Mouse (Mus musculus): ENCODE data around the gene Gm20388. TPM values are rescaled to one million over a fixed set of nuclear protein-coding genes. Genes with fewer than 3 reads are reported as not detected.
A peak's percentile ranks its signal among the peaks of the same experiment; 100 is the strongest.

The Gm20388 gene
- polyA plus RNA-seq, 1 experiment from 2014 or later, result not detected

DNA sequence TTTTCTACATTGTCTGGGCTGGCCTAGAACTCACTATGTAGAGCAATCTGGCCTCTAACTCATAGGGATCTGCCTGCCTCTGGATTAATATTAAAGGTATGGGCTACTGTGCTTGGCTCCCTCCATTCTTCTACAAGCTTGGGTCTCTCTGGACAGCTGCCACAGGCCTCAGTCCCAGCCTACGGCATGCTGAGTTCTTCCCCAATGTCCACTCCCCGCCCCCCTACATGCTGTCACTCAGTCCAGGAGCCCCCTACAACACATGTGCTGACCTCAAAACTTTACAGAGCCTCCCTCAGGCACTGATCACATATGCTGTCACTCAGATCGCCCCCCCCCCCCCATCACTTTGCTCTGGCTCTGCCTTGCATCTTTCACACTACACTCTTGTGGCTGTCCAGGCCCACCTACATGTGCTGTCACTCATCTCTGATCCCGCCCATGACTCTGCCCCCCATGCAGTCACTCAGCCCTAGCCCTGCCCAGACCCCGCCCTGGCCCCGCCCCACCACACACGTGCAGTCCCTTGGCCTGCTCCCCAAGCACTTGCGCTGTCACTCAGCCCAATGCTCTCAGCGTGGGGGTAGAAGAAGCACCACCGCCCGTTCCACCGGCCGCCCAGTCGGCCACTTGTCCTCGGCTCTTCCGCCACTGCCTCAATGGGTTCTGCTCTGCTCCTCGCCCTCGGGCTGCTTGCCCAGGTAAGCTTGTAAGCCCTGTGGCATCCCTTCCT is 2937.4 kb downstream of the Gm20388 start, which contains the start of gene Cdh15:
Cdh15 (plus strand) TSS at position 138 of the 733 bp plus-strand sequence.
- H3K27me3 ChIP-seq (replicated peaks; ENCODE audit: control insufficient read depth, insufficient read depth, low read length), result no peaks in the 10 kb centered on the region
- 0 out of 2 replicates have a peak, but pooled peaks have one; percentile 53 for ATAC-seq
- 0 out of 2 replicates have a peak within 1 kb of the TSS, but pooled peaks have one; percentile 9 for H3K4me2 ChIP-seq (replicated peaks; ENCODE audit: low read depth)
- TF ChIP-seq CTCF (IDR thresholded peaks at IDR 0.05; ENCODE audit: low read depth), result no peak
- no peaks in the 10 kb centered on the region for H3K36me3 ChIP-seq (ENCODE audit: control insufficient read depth, insufficient read depth)
- H3K4me1 ChIP-seq (replicated peaks; ENCODE audit: control insufficient read depth, insufficient read depth, low read length), result no peaks in the 10 kb centered on the region
- no peak within 1 kb of the TSS for H3K27ac ChIP-seq (ENCODE audit: low read depth, low read length)
- H3K9ac ChIP-seq (ENCODE audit: low read depth, low read length), result no peak within 1 kb of the TSS
- no peaks in the 10 kb centered on the region for H3K9me3 ChIP-seq (ENCODE audit: control insufficient read depth)
- 18% methylated on average over 18 of the region's 18 CpGs for WGBS
- no peak within 1 kb of the TSS for H3K4me3 ChIP-seq (ENCODE audit: low read depth, low read length)

GRCm38 (mm10) chr8:122849152-122849910 is 2938.7 kb downstream of the Gm20388 start:
- Histone ChIP-seq H3K4me2 (replicated peaks; ENCODE audit: low read depth) (no peak overlapping the region), H3K9ac (ENCODE audit: low read depth, low read length) (no peak overlapping the region), H3K9me3 (ENCODE audit: control insufficient read depth) (no peaks in the 10 kb centered on the region), H3K27ac (ENCODE audit: low read depth, low read length) (no peak overlapping the region), H3K4me3 (ENCODE audit: low read depth, low read length) (no peak overlapping the region), H3K4me1 (replicated peaks; ENCODE audit: control insufficient read depth, insufficient read depth, low read length) (no peaks in the 10 kb centered on the region), H3K36me3 (ENCODE audit: control insufficient read depth, insufficient read depth) (no peaks in the 10 kb centered on the region), H3K27me3 (replicated peaks; ENCODE audit: control insufficient read depth, insufficient read depth, low read length) (no peaks in the 10 kb centered on the region)
- no peak for ATAC-seq
- 68% methylated on average over 11 of the region's 11 CpGs for WGBS
- no peak for TF ChIP-seq CTCF (IDR thresholded peaks at IDR 0.05; ENCODE audit: low read depth)

- no peak overlapping the region for H3K4me3 ChIP-seq (ENCODE audit: low read depth, low read length)
- no peak overlapping the region for H3K9ac ChIP-seq (ENCODE audit: low read depth, low read length)
- H3K9me3 ChIP-seq (ENCODE audit: control insufficient read depth), result no peaks in the 10 kb centered on the region
- H3K27me3 ChIP-seq (replicated peaks; ENCODE audit: control insufficient read depth, insufficient read depth, low read length), result no peaks in the 10 kb centered on the region
- H3K4me2 ChIP-seq (replicated peaks; ENCODE audit: low read depth), result no peak overlapping the region
- WGBS, result 70% methylated on average over 3 of the region's 3 CpGs
- H3K4me1 ChIP-seq (replicated peaks; ENCODE audit: control insufficient read depth, insufficient read depth, low read length), result no peaks in the 10 kb centered on the region
- H3K36me3 ChIP-seq (ENCODE audit: control insufficient read depth, insufficient read depth), result no peaks in the 10 kb centered on the region
- no peak for TF ChIP-seq CTCF (IDR thresholded peaks at IDR 0.05; ENCODE audit: low read depth)
- ATAC-seq, result no peak
- H3K27ac ChIP-seq (ENCODE audit: low read depth, low read length), result no peak overlapping the region
Observed at GRCm38 (mm10) chr8:122850641-122851240, 2940.1 kb downstream of the Gm20388 start.

GRCm38 (mm10) chr8:122851692-122852545 is 2941.3 kb downstream of the Gm20388 start:
- no peak for TF ChIP-seq CTCF (IDR thresholded peaks at IDR 0.05; ENCODE audit: low read depth)
- Histone ChIP-seq H3K27me3 (replicated peaks; ENCODE audit: control insufficient read depth, insufficient read depth, low read length) (no peaks in the 10 kb centered on the region), H3K9me3 (ENCODE audit: control insufficient read depth) (no peaks in the 10 kb centered on the region), H3K4me1 (replicated peaks; ENCODE audit: control insufficient read depth, insufficient read depth, low read length) (no peaks in the 10 kb centered on the region), H3K27ac (ENCODE audit: low read depth, low read length) (no peak overlapping the region), H3K4me3 (ENCODE audit: low read depth, low read length) (no peak overlapping the region), H3K9ac (ENCODE audit: low read depth, low read length) (no peak overlapping the region), H3K4me2 (replicated peaks; ENCODE audit: low read depth) (no peak overlapping the region), H3K36me3 (ENCODE audit: control insufficient read depth, insufficient read depth) (no peaks in the 10 kb centered on the region)
- ATAC-seq, result no peak
- WGBS, result 83% methylated on average over 12 of the region's 12 CpGs

DNA sequence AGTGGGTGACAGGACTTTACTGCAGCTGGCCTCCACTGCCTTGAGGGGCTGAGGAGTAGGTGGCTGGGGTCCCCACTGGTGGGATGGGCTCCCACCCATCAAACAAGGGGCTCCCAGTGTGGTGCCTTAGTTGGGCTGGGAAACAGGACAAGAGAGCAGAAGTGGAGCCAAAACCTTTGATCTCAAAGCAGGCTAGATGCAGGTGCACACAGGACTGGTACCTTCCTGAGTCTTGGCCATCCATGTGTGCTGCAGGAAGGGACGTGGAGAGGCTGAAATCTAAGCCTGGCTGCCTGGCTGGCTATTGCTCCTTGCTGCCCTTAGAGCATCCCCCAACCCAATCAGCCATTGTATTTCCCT is 2941.9 kb downstream of the Gm20388 start:
- TF ChIP-seq CTCF (IDR thresholded peaks at IDR 0.05; ENCODE audit: low read depth), result no peak
- Histone ChIP-seq H3K4me2 (replicated peaks; ENCODE audit: low read depth) (no peak overlapping the region), H3K4me1 (replicated peaks; ENCODE audit: control insufficient read depth, insufficient read depth, low read length) (no peaks in the 10 kb centered on the region), H3K9me3 (ENCODE audit: control insufficient read depth) (no peaks in the 10 kb centered on the region), H3K27ac (ENCODE audit: low read depth, low read length) (no peak overlapping the region), H3K9ac (ENCODE audit: low read depth, low read length) (no peak overlapping the region), H3K27me3 (replicated peaks; ENCODE audit: control insufficient read depth, insufficient read depth, low read length) (no peaks in the 10 kb centered on the region), H3K36me3 (ENCODE audit: control insufficient read depth, insufficient read depth) (no peaks in the 10 kb centered on the region), H3K4me3 (ENCODE audit: low read depth, low read length) (no peak overlapping the region)
- 53% methylated on average over 1 of the region's 1 CpGs for WGBS
- ATAC-seq, result no peak
